Mouse (Mus musculus): Measurements from ENCODE around the gene Terf2ip. TPM values are rescaled to one million over a fixed set of nuclear protein-coding genes. Genes with fewer than 3 reads are reported as not detected.

Gene Terf2ip
- polyA plus RNA-seq, 1 experiment from 2014 or later = 5.4 TPM

GRCm38 (mm10) chr8:111992703-111993039, 18.5 kb upstream of the Terf2ip start:
- Histone ChIP-seq H3K4me3 (ENCODE audit: low read depth, low read length) (no peak overlapping the region), H3K4me1 (ENCODE audit: insufficient read depth) (0 out of 2 replicates have a peak, but pooled peaks cover 3% of the 10 kb centered on the region), H3K9me3 (ENCODE audit: low read length) (no peaks in the 10 kb centered on the region), H3K9ac (replicated peaks) (no peak overlapping the region), H3K36me3 (replicated peaks; ENCODE audit: insufficient read depth, low read length) (peaks cover 34% of the 10 kb centered on the region), H3K27me3 (ENCODE audit: insufficient read depth, low read length) (no peaks in the 10 kb centered on the region), H3K27ac (ENCODE audit: low read depth) (no peak overlapping the region), H3K4me2 (ENCODE audit: low read depth, low read length) (no peak overlapping the region)
- no peak for ATAC-seq
- 69% methylated on average over 3 of the region's 3 CpGs for WGBS (ENCODE audit: insufficient replicate concordance)
- no peak for DNase-seq
- TF ChIP-seq EP300 (IDR thresholded peaks at IDR 0.05; ENCODE audit: low read depth) = no peak

GRCm38 (mm10) chr8:112004754-112005153, 6.4 kb upstream of the Terf2ip start:
- no peak for TF ChIP-seq CTCF (IDR thresholded peaks at IDR 0.05; ENCODE audit: low read depth)
- no peak for TF ChIP-seq EP300 (IDR thresholded peaks at IDR 0.05; ENCODE audit: low read depth)
- Histone ChIP-seq H3K9me3 (ENCODE audit: low read length) (no peaks in the 10 kb centered on the region), H3K9ac (replicated peaks) (no peak overlapping the region), H3K4me2 (ENCODE audit: low read depth, low read length) (no peak overlapping the region), H3K4me1 (ENCODE audit: insufficient read depth) (peaks cover 2% of the 10 kb centered on the region; the same call in 1 of the 2 replicates), H3K27me3 (ENCODE audit: insufficient read depth, low read length) (no peaks in the 10 kb centered on the region), H3K36me3 (replicated peaks; ENCODE audit: insufficient read depth, low read length) (peaks cover 54% of the 10 kb centered on the region), H3K4me3 (ENCODE audit: low read depth, low read length) (no peak overlapping the region), H3K27ac (ENCODE audit: low read depth) (no peak overlapping the region)
- no peak for DNase-seq
- ATAC-seq = no peak

- Histone ChIP-seq H3K4me3 (ENCODE audit: low read depth, low read length) (no peak overlapping the region), H3K4me2 (ENCODE audit: low read depth, low read length) (no peak overlapping the region), H3K4me1 (ENCODE audit: insufficient read depth) (peaks cover 8% of the 10 kb centered on the region; the same call in 1 of the 2 replicates), H3K9ac (replicated peaks) (no peak overlapping the region), H3K9me3 (ENCODE audit: low read length) (no peaks in the 10 kb centered on the region), H3K36me3 (replicated peaks; ENCODE audit: insufficient read depth, low read length) (peaks cover 46% of the 10 kb centered on the region), H3K27me3 (ENCODE audit: insufficient read depth, low read length) (no peaks in the 10 kb centered on the region), H3K27ac (ENCODE audit: low read depth) (no peak overlapping the region)
- ATAC-seq (no peak), DNase-seq (no peak)
- 86% methylated on average over 6 of the region's 6 CpGs for WGBS (ENCODE audit: insufficient replicate concordance)
- TF ChIP-seq EP300 (IDR thresholded peaks at IDR 0.05; ENCODE audit: low read depth) (no peak), CTCF (IDR thresholded peaks at IDR 0.05; ENCODE audit: low read depth) (no peak)
These were observed 5.6 kb upstream of the Terf2ip start for GRCm38 (mm10) chr8:112005601-112006000.

- no peaks in the 10 kb centered on the region for H3K9me3 ChIP-seq (ENCODE audit: low read length)
- H3K4me2 ChIP-seq (ENCODE audit: low read depth, low read length) = no peak overlapping the region
- H3K27me3 ChIP-seq (ENCODE audit: insufficient read depth, low read length) = no peaks in the 10 kb centered on the region
- TF ChIP-seq CTCF (IDR thresholded peaks at IDR 0.05; ENCODE audit: low read depth) (no peak), EP300 (IDR thresholded peaks at IDR 0.05; ENCODE audit: low read depth) (no peak)
- WGBS (ENCODE audit: insufficient replicate concordance) = 71% methylated on average over 2 of the region's 2 CpGs
- H3K4me3 ChIP-seq (ENCODE audit: low read depth, low read length) = no peak overlapping the region
- H3K27ac ChIP-seq (ENCODE audit: low read depth) = no peak overlapping the region
- no peak for DNase-seq
- no peak overlapping the region for H3K9ac ChIP-seq (replicated peaks)
- H3K4me1 ChIP-seq (ENCODE audit: insufficient read depth) = peaks cover 8% of the 10 kb centered on the region
- no peak for ATAC-seq
- peaks cover 25% of the 10 kb centered on the region for H3K36me3 ChIP-seq (replicated peaks; ENCODE audit: insufficient read depth, low read length)
These were observed 3.5 kb upstream of the Terf2ip start for GRCm38 (mm10) chr8:112007669-112008068.

GRCm38 (mm10) chr8:112009558-112009957, 1.6 kb upstream of the Terf2ip start:
- Histone ChIP-seq H3K27me3 (ENCODE audit: insufficient read depth, low read length) (no peaks in the 10 kb centered on the region), H3K4me3 (ENCODE audit: low read depth, low read length) (no peak overlapping the region), H3K27ac (ENCODE audit: low read depth) (no peak overlapping the region), H3K36me3 (replicated peaks; ENCODE audit: insufficient read depth, low read length) (peaks cover 11% of the 10 kb centered on the region), H3K9ac (replicated peaks) (no peak overlapping the region), H3K9me3 (ENCODE audit: low read length) (no peaks in the 10 kb centered on the region), H3K4me1 (ENCODE audit: insufficient read depth) (peaks cover 15% of the 10 kb centered on the region), H3K4me2 (ENCODE audit: low read depth, low read length) (0 out of 2 replicates have a peak overlapping the region, but pooled peaks have one; percentile 98)
- 81% methylated on average over 7 of the region's 7 CpGs for WGBS (ENCODE audit: insufficient replicate concordance)
- TF ChIP-seq CTCF (IDR thresholded peaks at IDR 0.05; ENCODE audit: low read depth) (no peak), EP300 (IDR thresholded peaks at IDR 0.05; ENCODE audit: low read depth) (no peak)
- no peak for ATAC-seq
- no peak for DNase-seq

GRCm38 (mm10) chr8:112011816-112012242, 631 bp downstream of the Terf2ip start:
- DNase-seq = peak; percentile 68
- under 1% methylated on average over 39 of the region's 40 CpGs for WGBS (ENCODE audit: insufficient replicate concordance)
- peaks cover 15% of the 10 kb centered on the region for H3K4me1 ChIP-seq (ENCODE audit: insufficient read depth)

GRCm38 (mm10) chr8:112014936-112015335, 3.7 kb downstream of the Terf2ip start, which contains the start of gene Gm6793:
Gene Gm6793 (minus strand): TSS chr8:112015036.
- Histone ChIP-seq H3K9me3 (ENCODE audit: low read length) (no peaks in the 10 kb centered on the region), H3K4me2 (ENCODE audit: low read depth, low read length) (no peak within 1 kb of the TSS), H3K9ac (replicated peaks) (no peak within 1 kb of the TSS), H3K27me3 (ENCODE audit: insufficient read depth, low read length) (no peaks in the 10 kb centered on the region), H3K36me3 (replicated peaks; ENCODE audit: insufficient read depth, low read length) (peaks cover 19% of the 10 kb centered on the region), H3K27ac (ENCODE audit: low read depth) (no peak within 1 kb of the TSS), H3K4me3 (ENCODE audit: low read depth, low read length) (no peak within 1 kb of the TSS), H3K4me1 (ENCODE audit: insufficient read depth) (peaks cover 13% of the 10 kb centered on the region)
- no peak for TF ChIP-seq EP300 (IDR thresholded peaks at IDR 0.05; ENCODE audit: low read depth)
- no peak for TF ChIP-seq CTCF (IDR thresholded peaks at IDR 0.05; ENCODE audit: low read depth)
- DNase-seq (no peak), ATAC-seq (no peak)
- WGBS (ENCODE audit: insufficient replicate concordance) = 93% methylated on average over 11 of the region's 11 CpGs

More at GRCm38 (mm10) chr8:112011816-112012242, 631 bp downstream of the Terf2ip start:
- Histone ChIP-seq H3K4me3 (ENCODE audit: low read depth, low read length) (peak overlapping the region; percentile 96), H3K27ac (ENCODE audit: low read depth) (peak overlapping the region; percentile 85), H3K4me2 (ENCODE audit: low read depth, low read length) (peak overlapping the region; percentile 98), H3K9me3 (ENCODE audit: low read length) (no peaks in the 10 kb centered on the region), H3K9ac (replicated peaks) (peak overlapping the region; percentile 91), H3K27me3 (ENCODE audit: insufficient read depth, low read length) (no peaks in the 10 kb centered on the region), H3K36me3 (replicated peaks; ENCODE audit: insufficient read depth, low read length) (peaks cover 6% of the 10 kb centered on the region)
- TF ChIP-seq EP300 (IDR thresholded peaks at IDR 0.05; ENCODE audit: low read depth) (no peak), CTCF (IDR thresholded peaks at IDR 0.05; ENCODE audit: low read depth) (no peak)
- peak; percentile 26 for ATAC-seq
